Mouse (Mus musculus): ENCODE measurements around the gene Pde6h.

DNA sequence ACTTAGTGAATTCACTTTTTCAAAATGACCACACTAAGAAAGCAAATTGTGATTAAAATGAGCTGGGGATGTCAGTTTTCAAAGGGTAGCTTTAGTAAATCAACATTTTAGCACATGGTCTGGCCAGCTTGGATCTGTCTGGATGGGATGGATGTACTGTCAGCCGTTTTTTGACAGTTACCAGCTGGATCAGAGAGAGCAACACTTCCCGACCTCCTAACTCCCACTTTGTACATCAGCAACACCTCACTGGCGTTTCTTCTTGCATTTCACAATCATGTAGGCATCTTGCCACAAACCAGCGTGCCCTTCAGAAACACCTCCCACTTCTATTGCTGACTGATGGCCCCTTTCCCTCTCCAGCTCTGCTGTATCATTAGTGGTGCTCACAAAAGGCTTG, 25.4 kb upstream of the Pde6h start:
- no peak for TF ChIP-seq POLR2A (IDR thresholded peaks at IDR 0.05; ENCODE audit: control insufficient read depth in 1 of 2, insufficient read depth in 1 of 2, low read depth in 1 of 2, low read length in 2 of 2, poor library complexity in 1 of 2)
- no peak for TF ChIP-seq POLR2AphosphoS2 (IDR thresholded peaks at IDR 0.05; ENCODE audit: low read length)
- TF ChIP-seq CTCF (IDR thresholded peaks at IDR 0.05 in 2 of 3, conservative IDR thresholded peaks at IDR 0.05 in 1 of 3; ENCODE audit: control insufficient read depth in 1 of 3, insufficient read depth in 1 of 3, low read depth in 2 of 3, low read length in 3 of 3, poor library complexity in 1 of 3, severe bottlenecking in 1 of 3), result no peak
- no peak for TF ChIP-seq GATA1 (IDR thresholded peaks at IDR 0.05; ENCODE audit: low read depth, low read length)
- no peak for TF ChIP-seq ZMIZ1 (IDR thresholded peaks at IDR 0.05; ENCODE audit: low read depth, low read length)
- no peak for TF ChIP-seq EP300 (IDR thresholded peaks at IDR 0.05; ENCODE audit: low read depth in 1 of 2, low read length in 2 of 2)
- TF ChIP-seq CHD1 (IDR thresholded peaks at IDR 0.05; ENCODE audit: low read depth, low read length), result no peak
- TF ChIP-seq MYC (IDR thresholded peaks at IDR 0.05; ENCODE audit: low read depth, low read length), result no peak

All from MEL (cell line).